Mouse (Mus musculus) stomach, embryonic 14.5 days (tissue): ENCODE measurements at regions not wholly inside any gene's neighbourhood (a gene's known extent, or its start where the extent isn't known, plus 50 kb on each side); places are given as distances from the start of the nearest gene placed in this dataset.

Experiments
- ATAC-seq: fragments of 200-750 bp; cut with Nextera tagmentation; 2 replicates; pipeline ENCODE4 v1.8.0; 2017; ENCODE audit warnings: low read depth, moderate TSS enrichment; ENCODE audit not compliant: insufficient number of reproducible peaks, insufficient read depth, low FRiP score
- H3K27ac ChIP-seq: fragments of 300-500 bp; sonication (generic); 2 replicates; pipeline ENCODE4 v1.5.1; 2014; ENCODE audit warnings: mild to moderate bottlenecking, low read length, moderate library complexity, mixed read lengths
- H3K27me3 ChIP-seq: fragments of 300-500 bp; sonication (generic); 2 replicates; pipeline ENCODE4 v1.6.1; 2014; ENCODE audit warnings: low read length, control low read depth, mixed read lengths; ENCODE audit not compliant: control insufficient read depth, insufficient read depth
- H3K36me3 ChIP-seq: fragments of 300-500 bp; sonication (generic); 2 replicates; pipeline ENCODE4 v1.6.1; 2014; ENCODE audit warnings: mild to moderate bottlenecking, control low read depth, low read length, moderate library complexity, mixed read lengths; ENCODE audit not compliant: control insufficient read depth, insufficient read depth
- H3K4me1 ChIP-seq: fragments of 300-500 bp; sonication (generic); 2 replicates; pipeline ENCODE4 v1.6.1; 2014; ENCODE audit warnings: low read length, control low read depth, mixed read lengths; ENCODE audit not compliant: control insufficient read depth, insufficient read depth
- H3K4me2 ChIP-seq: fragments of 300-500 bp; sonication (generic); replicated peaks from 2 replicates; pipeline ENCODE4 v1.6.1; 2014; ENCODE audit warnings: low read depth, low read length, control low read depth
- H3K4me3 ChIP-seq: fragments of 300-500 bp; sonication (generic); 2 replicates; pipeline ENCODE4 v1.5.1; 2014; ENCODE audit warnings: low read depth, low read length, control low read depth
- H3K9ac ChIP-seq: fragments of 300-500 bp; sonication (generic); replicated peaks from 2 replicates; pipeline ENCODE4 v1.6.1; 2014; ENCODE audit warnings: low read depth, mild to moderate bottlenecking, control low read depth, low read length, moderate library complexity, mixed read lengths
- H3K9me3 ChIP-seq: fragments of 300-500 bp; sonication (generic); 2 replicates; pipeline ENCODE4 v1.6.1; 2016; ENCODE audit warnings: low read depth, low read length, control low read depth; ENCODE audit not compliant: control insufficient read depth
- WGBS: fragments of 180-500 bp; shearing (Covaris S2); extraction: QIAGEN DNeasy Blood & Tissue Kit; methylation state at CpG from one replicate; pipeline ENCODE4 v1.1.7; 2014; 5-methylcytosine and 5-hydroxymethylcytosine counted together

- H3K9me3 ChIP-seq: no peaks in the 10 kb centered on the region
- H3K4me2 ChIP-seq: peak overlapping the region; percentile 86
- peak overlapping the region; percentile 61 for H3K4me3 ChIP-seq
- peak overlapping the region; percentile 97 for H3K27ac ChIP-seq
- H3K4me1 ChIP-seq: no peaks in the 10 kb centered on the region
- H3K27me3 ChIP-seq: no peaks in the 10 kb centered on the region
- H3K9ac ChIP-seq: peak overlapping the region; percentile 81
- peak; percentile 82 for ATAC-seq
- WGBS: 3% methylated on average over 18 of the region's 18 CpGs
- H3K36me3 ChIP-seq: no peaks in the 10 kb centered on the region
Observed at GRCm38 (mm10) chr17:88256599-88257544, 183.6 kb upstream of the Foxn2 start.

GRCm38 (mm10) chr17:88258361-88258796, 182.1 kb upstream of the Foxn2 start:
- Histone ChIP-seq H3K36me3 (no peaks in the 10 kb centered on the region), H3K27ac (no peak overlapping the region), H3K4me3 (no peak overlapping the region), H3K9ac (no peak overlapping the region), H3K4me1 (no peaks in the 10 kb centered on the region), H3K4me2 (no peak overlapping the region), H3K27me3 (no peaks in the 10 kb centered on the region), H3K9me3 (no peaks in the 10 kb centered on the region)
- WGBS: 62% methylated on average over 11 of the region's 11 CpGs
- no peak for ATAC-seq

DNA sequence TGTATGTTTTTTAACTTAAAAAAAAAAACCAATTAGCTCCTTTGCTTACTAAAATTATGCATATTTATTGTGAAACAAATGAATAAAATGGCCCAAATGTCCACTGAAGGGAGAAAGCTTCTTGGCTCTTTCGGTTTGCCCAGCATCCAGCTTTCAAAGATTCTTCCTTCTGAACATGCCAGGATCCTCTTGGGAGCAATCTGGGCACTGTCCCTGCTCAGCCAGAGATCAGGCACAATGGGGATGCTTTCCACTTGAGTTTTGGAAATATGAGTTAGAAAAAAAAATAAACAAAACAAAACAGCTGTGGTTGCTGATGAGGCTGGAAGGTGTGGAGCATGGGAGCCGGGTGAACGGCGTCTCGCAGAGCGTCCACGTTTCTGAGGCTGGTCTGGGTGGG, 180.3 kb upstream of the Foxn2 start:
- Histone ChIP-seq H3K4me2 (no peak overlapping the region), H3K9me3 (no peaks in the 10 kb centered on the region), H3K4me3 (no peak overlapping the region), H3K36me3 (no peaks in the 10 kb centered on the region), H3K4me1 (no peaks in the 10 kb centered on the region), H3K27me3 (no peaks in the 10 kb centered on the region), H3K27ac (no peak overlapping the region), H3K9ac (no peak overlapping the region)
- WGBS: 94% methylated on average over 7 of the region's 7 CpGs
- no peak for ATAC-seq

DNA sequence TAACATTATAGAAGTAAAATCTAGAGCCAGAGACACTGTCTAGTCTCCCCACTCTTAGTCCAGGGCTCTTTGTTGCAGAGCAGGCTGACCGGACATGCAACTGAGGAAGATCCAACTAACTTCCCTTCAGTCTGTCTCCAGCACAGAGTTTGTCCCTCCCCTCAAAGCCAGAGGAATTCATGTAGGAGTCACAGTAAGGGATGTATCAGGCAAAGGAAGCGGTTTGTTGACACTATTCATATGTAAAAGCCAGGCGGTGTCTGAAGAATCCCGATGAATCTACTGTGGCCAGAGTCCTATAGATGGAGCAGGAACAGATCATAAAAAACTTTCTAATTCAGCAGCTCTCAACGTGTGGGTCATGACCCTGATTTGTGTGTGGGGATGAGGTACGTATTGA, 179.7 kb upstream of the Foxn2 start:
- H3K27me3 ChIP-seq: no peaks in the 10 kb centered on the region
- no peak overlapping the region for H3K4me3 ChIP-seq
- 50% methylated on average over 6 of the region's 6 CpGs for WGBS
- H3K4me2 ChIP-seq: no peak overlapping the region
- H3K9me3 ChIP-seq: no peaks in the 10 kb centered on the region
- no peak overlapping the region for H3K9ac ChIP-seq
- no peak for ATAC-seq
- no peak overlapping the region for H3K27ac ChIP-seq
- no peaks in the 10 kb centered on the region for H3K36me3 ChIP-seq
- H3K4me1 ChIP-seq: no peaks in the 10 kb centered on the region

DNA sequence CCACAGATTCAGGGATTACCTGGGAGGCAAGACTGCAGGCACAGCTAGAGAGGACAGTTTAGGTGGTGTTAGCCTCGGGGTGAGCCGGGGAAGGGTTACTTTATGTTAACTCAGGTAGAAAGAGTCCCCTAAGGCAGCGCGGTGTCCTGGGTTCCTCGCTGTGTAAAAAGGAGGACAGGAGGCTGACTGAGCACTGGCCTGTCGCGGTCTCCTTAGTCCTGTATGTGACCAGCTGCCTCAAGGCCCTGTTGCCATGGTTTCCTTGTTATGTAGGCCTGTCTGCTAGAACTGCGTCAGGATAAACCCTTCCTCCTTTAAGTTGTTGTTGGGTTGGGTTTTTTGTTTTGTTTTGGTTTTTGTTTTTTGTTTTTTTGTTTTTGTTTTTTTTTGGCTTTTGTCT, 179.0 kb upstream of the Foxn2 start:
- Histone ChIP-seq H3K4me1 (no peaks in the 10 kb centered on the region), H3K4me2 (no peak overlapping the region), H3K9ac (no peak overlapping the region), H3K9me3 (no peaks in the 10 kb centered on the region), H3K27ac (no peak overlapping the region), H3K36me3 (no peaks in the 10 kb centered on the region), H3K27me3 (no peaks in the 10 kb centered on the region), H3K4me3 (no peak overlapping the region)
- 68% methylated on average over 8 of the region's 8 CpGs for WGBS
- no peak for ATAC-seq

DNA sequence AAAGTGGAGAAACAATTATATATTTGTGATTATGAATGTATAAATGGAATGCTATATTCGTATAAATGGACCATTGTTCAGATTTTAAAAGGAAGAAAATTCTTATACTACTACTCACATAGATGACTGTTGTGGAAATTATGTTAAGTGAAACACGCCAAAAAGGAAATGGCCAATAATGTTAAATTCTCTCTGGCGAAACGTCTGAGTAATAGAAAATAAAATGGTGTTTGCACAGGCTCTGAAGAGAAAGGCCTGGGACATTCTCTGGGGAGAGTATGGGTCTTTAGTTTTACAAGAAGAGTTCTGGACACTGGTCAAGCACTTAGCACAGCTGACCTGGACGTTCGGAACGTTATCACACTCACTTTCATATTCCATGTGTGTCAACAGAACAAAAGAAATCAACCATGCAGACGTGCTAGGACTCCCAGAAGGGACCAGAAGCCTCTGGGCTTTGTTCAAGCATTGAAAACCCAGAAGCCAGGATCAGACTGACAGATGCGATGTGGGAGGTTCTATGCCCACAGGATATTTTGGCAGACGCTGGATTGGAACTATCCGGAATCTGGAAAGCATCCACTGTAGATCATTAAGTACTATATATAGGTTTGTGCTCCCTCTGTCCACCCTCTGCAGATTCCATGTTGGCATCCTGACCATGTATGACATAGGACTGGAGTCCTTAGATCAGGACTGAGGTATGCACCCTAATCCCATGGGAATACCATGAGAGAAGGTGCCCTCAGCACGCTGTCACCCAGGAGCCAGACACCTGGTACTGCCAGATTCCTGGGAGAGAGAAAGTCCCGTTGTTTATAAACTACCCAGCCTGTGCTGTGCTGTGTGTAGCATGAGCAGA, 178.0 kb upstream of the Foxn2 start:
- no peaks in the 10 kb centered on the region for H3K9me3 ChIP-seq
- 76% methylated on average over 13 of the region's 13 CpGs for WGBS
- no peaks in the 10 kb centered on the region for H3K36me3 ChIP-seq
- H3K4me2 ChIP-seq: no peak overlapping the region
- ATAC-seq: no peak
- H3K4me3 ChIP-seq: no peak overlapping the region
- no peaks in the 10 kb centered on the region for H3K27me3 ChIP-seq
- no peaks in the 10 kb centered on the region for H3K4me1 ChIP-seq
- no peak overlapping the region for H3K27ac ChIP-seq
- no peak overlapping the region for H3K9ac ChIP-seq

DNA sequence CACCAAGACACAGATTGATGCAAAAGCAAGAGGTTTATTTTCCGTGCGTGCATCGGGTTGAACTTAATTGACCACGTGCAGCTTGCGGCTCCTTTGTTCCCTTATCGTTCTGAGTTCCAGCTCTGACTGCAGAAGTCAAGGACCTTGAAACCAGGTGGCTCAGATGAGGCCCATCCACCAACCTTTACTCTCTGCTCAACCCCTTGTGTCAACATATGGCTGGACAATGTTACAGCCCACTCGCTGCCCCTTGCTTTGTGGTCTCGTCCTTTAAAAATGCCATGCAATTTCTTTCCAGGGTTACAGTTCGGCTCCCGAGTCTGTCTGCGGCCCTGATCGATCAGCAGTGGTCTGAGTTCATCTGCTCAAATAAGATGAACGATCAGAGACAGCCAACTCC, 175.2 kb upstream of the Foxn2 start:
- H3K9ac ChIP-seq: no peak overlapping the region
- no peak overlapping the region for H3K27ac ChIP-seq
- H3K9me3 ChIP-seq: no peaks in the 10 kb centered on the region
- H3K4me1 ChIP-seq: no peaks in the 10 kb centered on the region
- H3K4me3 ChIP-seq: no peak overlapping the region
- no peak overlapping the region for H3K4me2 ChIP-seq
- no peaks in the 10 kb centered on the region for H3K36me3 ChIP-seq
- WGBS: 70% methylated on average over 13 of the region's 13 CpGs
- no peaks in the 10 kb centered on the region for H3K27me3 ChIP-seq
- ATAC-seq: no peak

DNA sequence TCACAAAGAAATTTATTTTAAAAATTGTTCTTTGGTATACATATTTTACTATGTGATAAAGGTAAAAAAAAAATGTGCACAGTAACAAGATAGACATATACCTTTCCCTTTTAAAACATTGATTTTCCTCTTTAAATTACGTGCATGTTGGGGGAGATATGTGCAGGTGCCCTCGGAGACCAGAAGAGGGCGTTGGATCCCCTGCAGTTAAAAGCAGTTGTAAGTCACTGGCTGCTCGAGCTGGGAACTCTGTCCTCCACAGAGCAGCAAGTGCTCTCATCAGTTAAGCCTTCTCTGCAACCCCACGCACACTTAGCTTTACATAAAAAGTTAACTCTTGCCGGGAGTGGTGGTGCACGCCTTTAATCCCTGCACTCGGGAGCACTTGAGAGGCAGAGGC, 172.3 kb upstream of the Foxn2 start:
- ATAC-seq: no peak
- no peak overlapping the region for H3K9ac ChIP-seq
- no peak overlapping the region for H3K27ac ChIP-seq
- H3K4me2 ChIP-seq: no peak overlapping the region
- 79% methylated on average over 8 of the region's 8 CpGs for WGBS
- H3K4me3 ChIP-seq: no peak overlapping the region
- H3K9me3 ChIP-seq: no peaks in the 10 kb centered on the region
- H3K27me3 ChIP-seq: no peaks in the 10 kb centered on the region
- H3K36me3 ChIP-seq: no peaks in the 10 kb centered on the region
- no peaks in the 10 kb centered on the region for H3K4me1 ChIP-seq
